Mouse (Mus musculus) retina, embryonic 14.5 days (tissue): ENCODE data around the gene Gm12216.

Experiments used
- DNase-seq: peaks from one replicate; pipeline ENCODE4 v3.0.0-alpha.2; 2015; ENCODE audit warnings: low spot score

Gene Gm12216

DNA sequence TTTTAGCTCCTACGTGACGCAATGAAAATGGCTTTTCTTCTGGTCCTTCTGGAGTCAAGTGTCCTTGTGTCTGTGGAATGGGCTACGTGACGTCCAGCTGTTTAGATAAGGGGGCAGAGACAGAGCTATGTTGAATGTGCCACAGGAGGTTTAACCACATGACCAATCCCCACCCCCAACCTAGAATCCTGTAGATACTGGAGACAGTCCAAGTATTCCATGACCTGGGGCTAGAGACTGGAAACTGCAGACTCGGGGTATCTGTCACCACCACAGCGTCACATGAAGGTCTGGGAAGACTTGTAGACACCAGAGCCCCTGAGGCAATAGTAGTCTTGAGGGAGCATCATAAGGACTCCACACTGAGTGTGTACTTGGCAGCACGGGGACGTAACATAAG is 63.2 kb downstream of the Gm12216 start:
- no peak for DNase-seq

GRCm38 (mm10) chr11:53794671-53795557 is 64.1 kb downstream of the Gm12216 start:
- no peak for DNase-seq

GRCm38 (mm10) chr11:53794015-53794414 is 65.0 kb downstream of the Gm12216 start:
- no peak for DNase-seq

GRCm38 (mm10) chr11:53792986-53793385 is 66.1 kb downstream of the Gm12216 start:
- DNase-seq, result no peak

DNA sequence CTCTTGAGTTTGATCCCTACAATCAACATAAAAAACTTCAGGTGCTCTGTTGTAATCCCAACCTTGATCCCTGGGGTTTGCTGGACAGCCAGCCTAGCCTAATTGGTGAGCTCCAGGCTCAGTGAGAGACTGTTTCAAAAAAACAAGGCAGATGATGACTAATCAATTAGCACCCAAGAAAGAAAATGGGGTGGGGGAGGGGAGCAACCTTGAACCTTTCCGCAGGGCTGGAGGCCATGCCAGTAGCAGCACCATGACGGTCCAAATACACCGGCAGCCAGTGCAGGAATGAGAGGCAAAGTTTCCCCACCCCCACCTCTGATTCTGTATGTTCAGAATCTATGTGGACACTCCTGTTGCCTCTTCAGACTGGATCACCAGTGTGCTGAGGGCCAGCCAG is 69.8 kb downstream of the Gm12216 start:
- no peak for DNase-seq

- DNase-seq, result no peak
These were observed 70.9 kb downstream of the Gm12216 start for GRCm38 (mm10) chr11:53788196-53788595.

DNA sequence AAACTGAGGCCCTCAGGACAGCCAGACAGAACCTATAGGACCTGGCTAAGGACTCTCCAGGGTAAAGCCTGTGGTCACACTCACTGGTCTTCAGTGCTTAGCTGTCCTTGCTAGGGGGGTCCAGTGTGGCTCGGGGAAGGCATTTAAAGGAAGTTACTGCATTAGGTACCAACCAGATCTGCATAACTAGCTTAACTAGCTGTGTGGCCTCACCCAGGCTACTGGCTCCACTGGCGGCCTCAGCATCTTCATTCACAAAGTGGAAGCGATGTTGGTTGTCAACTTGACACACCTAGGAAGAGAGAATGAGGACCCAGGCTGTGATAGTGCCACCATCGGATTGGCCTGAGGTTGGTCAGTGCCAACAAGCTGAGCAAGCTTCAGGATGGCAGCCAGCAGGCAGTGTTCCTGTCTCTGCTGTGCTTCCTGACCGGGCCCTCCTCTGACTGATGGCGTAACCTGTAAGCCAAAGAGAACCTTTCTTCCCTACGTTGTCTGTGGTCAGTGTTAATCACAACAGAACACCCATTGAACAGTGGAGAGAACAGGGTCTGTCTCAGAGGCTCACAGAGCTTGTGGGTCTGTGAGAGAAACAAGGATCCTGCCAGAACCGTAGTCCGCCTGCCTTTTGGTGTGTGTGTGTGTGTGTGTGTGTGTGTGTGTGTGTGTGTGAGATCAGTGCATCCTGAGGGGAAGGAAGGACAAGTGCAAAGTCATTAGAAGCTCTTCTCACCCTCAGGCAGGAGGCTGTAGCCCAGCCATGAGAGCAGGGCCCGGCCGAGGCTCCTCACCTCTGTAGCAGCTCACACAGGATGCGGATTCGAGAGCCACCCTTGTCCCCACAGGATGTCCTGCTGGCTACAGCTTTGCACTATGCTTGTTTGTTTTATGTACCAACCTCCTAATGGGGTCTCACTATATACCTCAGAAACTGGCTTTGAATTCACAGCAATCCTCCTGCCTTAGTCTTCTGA is 72.7 kb downstream of the Gm12216 start:
- DNase-seq, result no peak

DNA sequence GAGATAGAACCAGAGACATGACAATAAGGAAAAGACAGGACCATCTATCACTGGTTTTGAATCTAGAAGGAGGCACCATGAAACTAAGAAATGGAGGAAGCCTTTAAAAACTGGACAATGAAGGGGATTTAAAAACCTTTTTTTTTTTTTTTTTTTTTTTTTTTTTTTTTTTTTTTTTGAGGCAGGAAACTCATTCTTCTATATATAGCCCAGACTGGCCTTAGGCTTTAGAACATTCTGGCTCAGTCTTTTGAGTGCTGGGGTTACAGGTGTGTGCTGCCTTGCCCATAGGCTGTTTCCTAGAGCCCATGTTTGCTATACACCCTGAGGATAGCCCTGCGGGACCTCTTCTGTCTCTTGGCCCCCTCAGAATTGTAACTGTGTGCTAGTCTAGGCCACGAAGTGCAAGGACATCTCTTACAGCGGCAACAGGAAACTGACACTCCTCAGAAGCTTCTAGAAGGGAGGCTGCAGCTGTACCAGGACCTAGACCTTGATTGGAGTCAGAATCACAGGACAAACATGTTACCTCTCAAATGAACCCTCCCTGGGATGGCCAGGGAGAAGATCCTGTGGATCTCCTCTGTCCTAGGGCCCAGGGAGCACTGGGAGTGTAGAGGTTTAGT is 73.6 kb downstream of the Gm12216 start:
- no peak for DNase-seq

DNA sequence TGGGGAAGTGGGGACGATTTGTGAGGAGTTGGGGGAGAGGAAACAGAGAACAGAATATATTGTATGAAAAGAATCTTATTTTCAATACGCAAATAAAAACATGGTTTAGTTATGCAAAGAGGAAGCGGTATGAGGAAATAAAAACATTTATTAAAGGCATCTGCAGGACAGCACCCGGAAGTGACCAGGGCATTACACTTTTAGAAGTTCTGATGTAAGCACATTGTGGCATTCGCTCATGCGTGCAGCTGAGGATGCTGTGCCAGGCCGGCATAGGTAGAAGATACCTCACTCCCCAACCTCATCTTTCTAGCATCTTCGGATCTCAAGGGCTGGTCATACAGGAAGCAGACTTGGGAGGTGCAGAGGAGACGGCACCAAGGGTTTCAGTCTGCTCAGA is 75.8 kb downstream of the Gm12216 start:
- DNase-seq, result no peak

DNA sequence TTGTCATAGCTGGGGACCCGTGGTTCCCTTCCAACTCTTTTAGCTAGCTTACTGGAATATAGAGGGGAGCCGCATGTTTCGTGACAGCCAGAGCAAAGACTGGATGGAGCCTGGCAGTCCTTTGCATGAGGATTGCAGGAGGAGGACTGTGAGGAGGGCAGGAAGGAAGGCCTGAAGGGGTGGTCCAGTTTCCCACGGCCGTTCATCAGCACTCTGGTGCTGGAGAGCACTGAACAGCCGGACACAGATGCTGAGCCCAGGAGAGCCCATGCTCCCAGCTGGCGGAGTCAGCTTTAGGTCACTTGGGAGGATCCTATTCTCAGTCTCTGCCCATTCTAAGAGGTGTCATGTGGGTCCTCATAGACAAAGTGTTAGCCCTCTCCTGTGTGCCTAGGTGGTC is 77.1 kb downstream of the Gm12216 start:
- DNase-seq, result no peak

DNA sequence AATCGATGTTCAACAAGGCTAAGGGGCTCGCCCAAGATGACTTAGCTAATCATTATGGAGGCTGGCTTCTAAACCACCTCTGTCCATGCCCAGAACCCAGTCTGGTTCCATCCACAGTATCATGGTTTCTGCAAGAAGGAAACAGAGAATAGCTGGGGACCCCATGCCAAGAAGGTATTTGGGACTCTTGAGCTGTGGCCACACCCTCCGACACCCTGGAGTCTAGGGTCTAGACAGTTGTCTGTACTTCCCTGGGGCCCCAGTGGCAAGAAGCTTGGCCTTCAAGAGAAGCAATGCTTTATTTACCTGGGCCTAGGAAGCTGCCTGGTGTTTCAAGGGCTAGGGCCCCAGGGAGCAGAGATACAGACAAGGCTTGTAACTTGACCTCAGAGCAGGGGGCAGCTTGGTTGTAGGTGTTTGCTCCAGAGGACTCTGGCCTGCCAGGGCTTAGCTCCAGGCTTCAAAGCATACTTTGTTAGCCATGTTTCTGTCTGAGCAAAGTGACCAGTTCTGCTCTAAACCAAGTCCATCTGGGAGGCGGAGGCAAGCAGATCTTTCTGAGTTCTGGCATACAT is 77.8 kb downstream of the Gm12216 start:
- no peak for DNase-seq

- DNase-seq, result no peak
These were observed 78.8 kb downstream of the Gm12216 start for GRCm38 (mm10) chr11:53780262-53780661.

GRCm38 (mm10) chr11:53779808-53780207 is 79.2 kb downstream of the Gm12216 start:
- DNase-seq, result no peak

DNA sequence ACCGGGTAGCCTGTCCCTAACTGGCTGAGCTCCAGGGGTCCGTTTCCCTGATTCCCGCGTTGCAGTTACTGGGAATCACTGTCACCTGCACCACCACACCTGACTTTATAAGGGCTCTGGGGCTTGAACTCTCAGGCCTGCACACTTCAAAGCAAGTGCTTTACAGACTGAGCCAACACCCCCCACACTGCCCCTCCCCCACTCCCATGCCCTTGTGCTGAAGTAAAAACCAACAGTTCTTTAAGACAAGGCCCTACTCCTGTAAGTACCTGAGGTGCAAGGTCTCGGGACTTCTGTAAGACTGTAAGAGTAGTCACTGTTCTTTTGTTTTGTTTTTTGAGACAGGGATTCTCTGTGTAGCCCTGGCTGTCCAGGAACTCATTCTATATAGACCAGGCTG is 80.6 kb downstream of the Gm12216 start:
- no peak for DNase-seq

GRCm38 (mm10) chr11:53777736-53778135 is 81.3 kb downstream of the Gm12216 start:
- DNase-seq, result no peak

DNA sequence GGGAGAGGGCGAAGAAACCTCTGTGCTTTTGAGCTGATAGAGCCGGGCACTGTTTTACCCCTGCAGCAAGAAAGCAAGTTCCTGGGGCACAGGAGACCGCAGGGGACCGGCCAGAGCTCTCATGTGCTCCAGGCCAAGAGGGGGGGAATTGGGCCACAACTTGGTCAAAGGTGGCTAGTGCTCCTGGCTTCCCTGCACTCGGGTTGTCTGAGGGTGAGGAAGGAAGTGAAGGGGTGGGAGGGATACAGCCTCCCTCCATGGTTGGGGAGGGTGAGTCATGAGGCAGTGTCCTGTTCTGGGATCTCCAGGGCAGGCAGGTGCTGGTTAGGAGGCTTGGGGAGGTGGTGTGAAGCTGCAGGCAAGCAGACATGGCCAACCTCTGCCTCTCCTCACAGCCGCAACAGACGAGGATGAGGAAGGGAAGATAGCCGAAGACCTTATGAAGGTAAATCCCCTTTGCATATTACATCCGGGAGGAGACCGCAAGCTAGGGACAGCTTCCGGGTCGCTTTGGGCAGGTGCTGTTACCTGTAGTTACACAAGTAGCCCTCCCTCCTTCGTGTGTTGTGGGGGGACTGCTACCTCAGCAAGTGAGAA is 84.3 kb downstream of the Gm12216 start:
- DNase-seq, result no peak

DNA sequence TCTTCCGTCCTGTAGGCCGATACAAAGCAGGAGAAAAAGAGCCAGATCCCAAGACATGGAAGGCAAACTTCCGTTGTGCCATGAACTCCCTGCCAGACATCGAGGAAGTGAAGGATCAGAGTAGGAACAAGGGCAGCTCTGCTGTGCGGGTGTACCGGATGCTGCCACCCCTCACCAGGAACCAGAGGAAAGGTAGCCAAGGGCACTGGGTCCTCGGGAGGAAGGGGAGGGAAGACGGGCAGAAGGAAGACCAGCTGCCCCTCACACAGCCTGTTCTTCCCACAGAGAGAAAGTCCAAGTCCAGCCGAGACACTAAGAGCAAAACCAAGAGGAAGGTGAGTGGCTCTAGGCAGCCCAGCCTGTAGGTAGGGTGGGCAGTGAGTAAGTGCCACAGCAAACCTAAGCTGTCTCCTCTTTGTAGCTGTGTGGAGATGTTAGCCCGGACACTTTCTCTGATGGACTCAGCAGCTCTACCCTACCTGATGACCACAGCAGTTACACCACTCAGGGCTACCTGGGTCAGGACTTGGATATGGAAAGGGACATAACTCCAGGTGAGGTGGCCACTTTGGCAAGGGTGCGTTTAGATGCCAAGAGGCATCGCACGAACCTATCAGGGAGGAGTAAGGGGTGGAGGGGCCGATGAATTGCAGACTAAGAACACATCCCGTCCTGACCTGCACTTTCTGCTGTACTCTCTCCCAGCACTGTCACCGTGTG is 85.3 kb downstream of the Gm12216 start:
- no peak for DNase-seq

- DNase-seq, result no peak
These were observed 86.0 kb downstream of the Gm12216 start, which contains the start of gene Gm17334 for GRCm38 (mm10) chr11:53773087-53773486. Gene Gm17334, minus strand, starts transcription at chr11:53773187.

DNA sequence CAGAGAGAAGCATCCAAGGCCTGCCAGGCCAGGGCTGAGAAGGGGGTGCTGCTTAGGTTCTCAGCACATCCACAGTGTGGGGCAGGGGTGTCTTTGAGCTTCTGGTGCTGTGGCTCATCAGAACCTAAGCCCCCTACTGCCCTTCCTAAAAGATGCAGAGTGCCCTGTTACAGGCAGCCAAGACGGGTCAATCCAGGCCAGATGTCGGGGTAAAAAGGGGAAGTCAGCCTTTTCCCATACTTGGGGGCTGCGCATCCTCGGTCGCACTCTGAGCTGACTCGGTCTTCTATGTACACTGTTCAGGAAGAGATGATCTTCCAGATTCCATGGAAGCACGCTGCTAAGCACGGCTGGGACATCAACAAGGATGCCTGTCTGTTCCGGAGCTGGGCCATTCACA is 86.5 kb downstream of the Gm12216 start:
- DNase-seq, result no peak

- no peak for DNase-seq
These were observed 87.9 kb downstream of the Gm12216 start for GRCm38 (mm10) chr11:53771001-53771744.
